Comparison of ENCODE assay signal across 15 mouse cellular contexts in the genomic region with DNA sequence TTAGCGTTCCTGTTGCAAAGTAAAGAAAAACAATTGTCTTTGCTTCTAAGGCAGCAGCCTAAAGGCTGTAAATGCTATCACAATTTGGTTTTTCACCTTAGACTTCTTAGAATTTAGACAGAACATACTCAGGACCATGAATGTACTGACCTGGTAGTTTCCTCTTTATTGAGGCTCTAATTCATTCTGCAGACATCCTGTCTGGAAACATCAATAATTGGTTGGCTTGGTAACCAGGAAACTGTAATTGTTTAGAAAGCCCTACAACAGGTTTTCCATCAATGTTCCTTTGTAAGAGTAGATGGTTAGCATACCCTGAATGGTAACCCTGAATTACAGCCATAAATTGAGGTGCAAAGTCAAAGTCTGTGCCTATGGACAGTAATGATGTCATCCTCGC.
"Had no signal": no experiment of that assay in that cellular context is flagged by ENCODE, and none has a peak within 500 bp of the region (broad histone marks: within the 10 kb centered on the region; RNA-seq: fewer than 3 reads in every experiment).

No protein-coding gene starts in this region.

- H3K4me3 ChIP-seq: lung, embryonic 15.5 days; megakaryocyte, embryonic 14.5 days; midbrain, embryonic 13.5 days; midbrain, embryonic 15.5 days; neural tube, embryonic 12.5 days had no signal

- H3K4me1 ChIP-seq: lung, embryonic 15.5 days; megakaryocyte, embryonic 14.5 days; midbrain, embryonic 15.5 days; neural tube, embryonic 12.5 days had no signal

- H3K9ac ChIP-seq: liver, postnatal 0 days; lung, embryonic 15.5 days; midbrain, embryonic 13.5 days; midbrain, embryonic 15.5 days; neural tube, embryonic 12.5 days had no signal

- DNase-seq: liver, postnatal 0 days; lung, adult 2 months; lung, postnatal 14 days; lung, postnatal 36 days; right cerebral cortex, postnatal 14 days; spleen, adult 18-20 months; thymus, adult 18-20 months; thymus, postnatal 14 days; thymus, postnatal 36 days had no signal

- H3K27me3 ChIP-seq: lung, embryonic 15.5 days; megakaryocyte, embryonic 14.5 days; midbrain, embryonic 13.5 days; midbrain, embryonic 15.5 days; neural tube, embryonic 12.5 days had no signal

- H3K36me3 ChIP-seq: lung, embryonic 15.5 days; midbrain, embryonic 13.5 days; midbrain, embryonic 15.5 days; neural tube, embryonic 12.5 days had no signal

- H3K27ac ChIP-seq: lung, embryonic 15.5 days; macrophage; midbrain, embryonic 13.5 days; midbrain, embryonic 15.5 days; neural tube, embryonic 12.5 days had no signal
